Mouse (Mus musculus) adrenal gland, adult 18-20 months (tissue): ENCODE results near the gene Syt3. TPM values are rescaled to one million over a fixed set of nuclear protein-coding genes. Genes with fewer than 3 reads are reported as not detected.

Source experiments
- DNase-seq, 2 experiments: peaks; one replicate each; pipeline ENCODE4 v3.0.0; 2021 to 2022; ENCODE audit warnings: low spot score in 2 of 2
- total RNA-seq, 2 experiments: library from RNA; stranded (reverse); gene quantifications; 1 replicate in 1 of 2; 2 replicates in 1 of 2; pipeline ENCODE4 v1.2.3; 2021

Gene Syt3
- total RNA-seq, 2 experiments from 2014 or later, result 4.7 to 6.9 TPM

- DNase-seq, result no peak
These were observed 59.6 kb downstream of the Syt3 start for GRCm38 (mm10) chr7:44443268-44444173.

GRCm38 (mm10) chr7:44444886-44445527 is 61.1 kb downstream of the Syt3 start:
- no peak for DNase-seq

- no peak for DNase-seq
These were observed 61.6 kb downstream of the Syt3 start for GRCm38 (mm10) chr7:44445528-44445923.

DNA sequence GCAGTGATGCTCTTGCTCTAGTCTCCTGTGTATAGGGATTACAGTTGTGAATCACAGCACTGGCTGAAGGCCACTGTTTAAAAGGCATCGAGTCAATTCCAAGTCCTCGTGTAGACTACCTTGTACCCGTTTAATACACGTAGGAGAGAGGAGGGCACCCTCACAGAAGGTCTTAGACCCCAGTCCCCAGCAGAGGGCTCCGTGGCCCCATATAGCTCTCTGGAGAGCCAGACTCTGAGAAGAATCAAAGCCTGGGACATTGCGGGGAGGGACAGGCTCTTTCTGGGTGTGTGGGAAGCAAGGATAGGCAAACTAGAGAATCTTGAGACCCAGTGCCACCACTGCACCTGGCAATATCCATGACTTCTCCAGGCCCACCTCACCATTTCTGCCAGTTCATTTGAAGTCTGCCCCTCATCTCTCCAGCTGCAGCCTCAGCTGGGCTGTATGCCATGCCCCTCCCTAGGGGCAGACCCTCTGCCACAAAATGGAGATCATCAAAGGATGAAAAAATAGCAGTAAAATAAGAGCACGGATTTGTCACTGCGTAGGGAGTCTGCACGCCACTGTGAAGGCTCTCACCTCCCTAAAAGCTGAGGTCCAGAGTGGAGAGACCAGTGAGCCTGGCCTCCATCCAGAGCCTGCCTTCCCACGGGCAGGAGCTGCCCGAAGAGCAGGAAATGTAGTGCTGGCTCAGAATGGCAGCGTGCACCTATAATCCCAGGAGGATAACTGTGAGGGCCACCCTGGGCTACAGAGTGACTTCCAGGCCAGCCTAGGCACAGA is 62.4 kb downstream of the Syt3 start:
- no peak for DNase-seq

Other genes starting within 250 kb of the Syt3 start
- gene Klk1b16, start 247.3 kb upstream of the Syt3 start, total RNA-seq, result not detected
- gene Klk1b24, start 195.9 kb upstream of the Syt3 start, total RNA-seq, result not detected
- gene Klk1b3, start 185.9 kb upstream of the Syt3 start, total RNA-seq, result not detected
- not detected for gene Klk1b4, start 176.7 kb upstream of the Syt3 start, total RNA-seq
- gene Klk1b5, start 168.2 kb upstream of the Syt3 start, total RNA-seq, result not detected
- gene Klk1, start 158.7 kb upstream of the Syt3 start, total RNA-seq, result under 1 TPM in 1 of 2 experiments, not detected in 1; 0.32 TPM
- not detected for gene Gm36864, start 147.9 kb upstream of the Syt3 start, total RNA-seq
- gene 1700028J19Rik, start 137.4 kb upstream of the Syt3 start, total RNA-seq, result 1 to 10 TPM in 1 of 2 experiments, under 1 TPM in 1; 0.70 to 1.2 TPM
- 100 to 1,000 TPM in 1 of 2 experiments, 10 to 100 TPM in 1; 65.0 to 100 TPM for gene 2410002F23Rik, start 137.4 kb upstream of the Syt3 start, total RNA-seq
- not detected for gene Acp4, start 126.7 kb upstream of the Syt3 start, total RNA-seq
- gene Gm15517, start 122.7 kb upstream of the Syt3 start, total RNA-seq, result not detected
- gene Clec11a, start 77.2 kb upstream of the Syt3 start, total RNA-seq, result 1 to 10 TPM; 3.8 to 4.4 TPM
- 10 to 100 TPM in 1 of 2 experiments, 1 to 10 TPM in 1; 7.7 to 10.0 TPM for gene Shank1, start 73.8 kb upstream of the Syt3 start, total RNA-seq
- gene 1700008O03Rik, start 1.7 kb downstream of the Syt3 start, total RNA-seq, result 1 to 10 TPM in 1 of 2 experiments, under 1 TPM in 1; 0.86 to 1.0 TPM
- 1 to 10 TPM; 5.0 to 7.3 TPM for gene Lrrc4b, start 44.9 kb downstream of the Syt3 start, total RNA-seq
- gene Aspdh, start 81.3 kb downstream of the Syt3 start, total RNA-seq, result not detected
- 10 to 100 TPM; 40.0 to 42.6 TPM for gene Josd2, start 83.9 kb downstream of the Syt3 start, total RNA-seq
- 100 to 1,000 TPM in 1 of 2 experiments, 10 to 100 TPM in 1; 95.4 to 101 TPM for gene Emc10, start 112.4 kb downstream of the Syt3 start, total RNA-seq
- gene Fam71e1, start 112.5 kb downstream of the Syt3 start, total RNA-seq, result 1 to 10 TPM; 5.6 to 8.9 TPM
- gene Mybpc2, start 140.6 kb downstream of the Syt3 start, total RNA-seq, result under 1 TPM in 1 of 2 experiments, not detected in 1; 0.93 TPM
- gene Spib, start 148.0 kb downstream of the Syt3 start, total RNA-seq, result under 1 TPM; 0.19 to 0.43 TPM
- 1 to 10 TPM; 8.3 to 9.4 TPM for gene Pold1, start 164.7 kb downstream of the Syt3 start, total RNA-seq
- 100 to 1,000 TPM; 108 to 128 TPM for gene Nr1h2, start 169.8 kb downstream of the Syt3 start, total RNA-seq
- 1 to 10 TPM; 1.3 to 1.6 TPM for gene Napsa, start 188.3 kb downstream of the Syt3 start, total RNA-seq
- gene Kcnc3, start 206.6 kb downstream of the Syt3 start, total RNA-seq, result 1 to 10 TPM; 4.0 to 5.6 TPM